Mouse (Mus musculus) myocyte (in vitro differentiated cells): ENCODE measurements around the gene Atp8a1. TPM values are rescaled to one million over a fixed set of nuclear protein-coding genes. Genes with fewer than 3 reads are reported as not detected.

ENCODE experiments used
- H3K27me3 ChIP-seq: one replicate; pipeline ENCODE4 v1.6.1; 2011; ENCODE audit not compliant: control insufficient read depth, insufficient read depth, insufficient read length
- H3K36me3 ChIP-seq: one replicate; pipeline ENCODE4 v1.6.1; 2011; ENCODE audit not compliant: control insufficient read depth, insufficient read depth
- H3K4me2 ChIP-seq: one replicate; pipeline ENCODE4 v1.6.1; 2011; ENCODE audit warnings: low read depth, control low read depth
- H3K4me3 ChIP-seq: one replicate; pipeline ENCODE4 v1.5.1; 2011; ENCODE audit warnings: mild to moderate bottlenecking, control low read depth, moderate library complexity
- H3K79me2 ChIP-seq: one replicate; pipeline ENCODE4 v1.6.1; 2011; ENCODE audit not compliant: control insufficient read depth, insufficient read depth
- H3ac ChIP-seq: one replicate; pipeline ENCODE4 v1.6.1; 2011; ENCODE audit not compliant: control insufficient read depth, insufficient read length
- CEBPB ChIP-seq: IDR thresholded peaks from 2 replicates; pipeline ENCODE4 v1.6.1; 2011; ENCODE audit warnings: mild to moderate bottlenecking, moderate library complexity; ENCODE audit not compliant: poor library complexity, insufficient read depth, severe bottlenecking
- E2F4 ChIP-seq: IDR thresholded peaks from one replicate; pipeline ENCODE4 v1.6.1; 2011; ENCODE audit warnings: mild to moderate bottlenecking, control low read depth, moderate library complexity; ENCODE audit not compliant: insufficient read depth
- MAX ChIP-seq: IDR thresholded peaks from one replicate; pipeline ENCODE4 v1.6.1; 2011; ENCODE audit warnings: low read depth, mild to moderate bottlenecking, control low read depth
- MYOD1 ChIP-seq, 3 experiments: IDR thresholded peaks; one replicate each; pipeline ENCODE4 v1.6.1; 2011; ENCODE audit warnings: control low read depth in 2 of 3, low read depth in 2 of 3, mild to moderate bottlenecking in 2 of 3, moderate library complexity in 1 of 3; ENCODE audit not compliant: insufficient read length in 2 of 3, control insufficient read depth in 1 of 3
- MYOG ChIP-seq, 3 experiments: IDR thresholded peaks; one replicate each; pipeline ENCODE4 v1.6.1; 2011; ENCODE audit warnings: control low read depth in 2 of 3, low read depth in 2 of 3, mild to moderate bottlenecking in 2 of 3; ENCODE audit not compliant: insufficient read length in 2 of 3, control insufficient read depth in 1 of 3, insufficient read depth in 1 of 3
- POLR2A ChIP-seq: IDR thresholded peaks from one replicate; pipeline ENCODE4 v1.6.1; 2011; ENCODE audit warnings: low read depth, mild to moderate bottlenecking, control low read depth, moderate library complexity; ENCODE audit not compliant: insufficient read length
- POLR2AphosphoS2 ChIP-seq: IDR thresholded peaks from one replicate; pipeline ENCODE4 v1.6.1; 2011; ENCODE audit warnings: low read depth, control low read depth; ENCODE audit not compliant: insufficient read length
- REST ChIP-seq: IDR thresholded peaks from one replicate; pipeline ENCODE4 v1.6.1; 2011; ENCODE audit warnings: mild to moderate bottlenecking, control low read depth, moderate library complexity; ENCODE audit not compliant: insufficient read depth, insufficient read length
- SRF ChIP-seq: IDR thresholded peaks from one replicate; pipeline ENCODE4 v1.6.1; 2011; ENCODE audit warnings: low read depth; ENCODE audit not compliant: control insufficient read depth, insufficient read length
- TCF12 ChIP-seq: IDR thresholded peaks from one replicate; pipeline ENCODE4 v1.6.1; 2011; ENCODE audit warnings: mild to moderate bottlenecking, control low read depth; ENCODE audit not compliant: poor library complexity, insufficient read depth, severe bottlenecking
- TCF3 ChIP-seq: IDR thresholded peaks from one replicate; pipeline ENCODE4 v1.6.1; 2011; ENCODE audit warnings: low read depth, control low read depth; ENCODE audit not compliant: insufficient read length
- USF1 ChIP-seq: IDR thresholded peaks from one replicate; pipeline ENCODE4 v1.6.1; 2011; ENCODE audit warnings: low read depth, mild to moderate bottlenecking, control low read depth, moderate library complexity
- polyA plus RNA-seq: library from polyadenylated mRNA; unstranded; fragments of >200 nt; fragmentation: generic; extraction: Trizol; gene quantifications from one replicate; pipeline ENCODE4 v1.2.1, GENCODE M21; 2012; ENCODE audit warnings: missing spikeins

Atp8a1 gene
- polyA plus RNA-seq, 1 experiment: 0.02 TPM

DNA sequence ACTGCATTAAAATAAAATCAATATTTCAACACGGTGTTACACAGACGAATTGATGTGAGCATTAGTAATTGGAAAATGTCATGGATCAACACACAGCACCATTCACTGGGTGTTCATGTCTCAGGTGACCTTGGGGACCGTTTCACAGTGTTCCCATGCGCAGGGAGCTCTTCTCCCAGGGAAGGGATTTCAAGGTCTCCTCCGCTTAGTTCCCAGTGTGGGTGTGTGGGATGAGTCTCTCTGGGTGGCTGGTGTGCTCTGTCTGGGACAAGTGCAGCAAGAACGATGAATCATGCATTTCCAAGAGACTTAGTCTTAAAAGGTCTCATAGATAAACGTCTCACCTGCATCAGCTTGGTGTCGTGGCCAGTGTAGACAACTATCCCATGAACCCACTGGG is 78.5 kb downstream of the Atp8a1 start:
- no peak overlapping the region for H3K4me2 ChIP-seq
- no peak overlapping the region for H3K4me3 ChIP-seq
- H3K79me2 ChIP-seq: no peaks in the 10 kb centered on the region
- TF ChIP-seq MAX: no peak
- TF ChIP-seq REST: no peak
- TF ChIP-seq POLR2AphosphoS2: no peak
- H3K27me3 ChIP-seq: no peaks in the 10 kb centered on the region
- no peak overlapping the region for H3ac ChIP-seq
- H3K36me3 ChIP-seq: no peaks in the 10 kb centered on the region

DNA sequence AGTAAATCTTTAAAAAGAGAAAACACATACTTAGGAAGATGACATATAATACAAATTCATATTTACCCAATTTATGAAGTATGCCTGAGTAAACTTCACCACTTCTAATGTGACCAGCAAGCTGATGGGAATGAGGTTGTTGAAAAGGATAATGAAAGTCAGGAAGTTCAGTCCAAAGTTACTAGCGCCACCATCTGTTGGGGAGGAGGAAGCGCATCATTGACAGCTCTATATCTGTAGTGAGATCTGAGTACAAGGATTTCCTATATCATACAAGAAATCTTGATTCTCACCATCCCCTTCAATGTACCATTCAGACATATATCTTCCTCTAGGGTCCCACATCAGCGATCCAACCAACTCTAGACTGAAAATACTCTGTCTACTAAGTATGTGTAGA is 82.4 kb downstream of the Atp8a1 start:
- TF ChIP-seq E2F4: no peak
- no peak for TF ChIP-seq MAX
- no peak for TF ChIP-seq TCF3
- no peak for TF ChIP-seq MYOG (IDR thresholded peaks at IDR 0.05; ENCODE audit: control insufficient read depth in 1 of 3, insufficient read depth in 1 of 3, insufficient read length in 2 of 3, low read depth in 2 of 3)
- TF ChIP-seq CEBPB: no peak
- no peak for TF ChIP-seq POLR2AphosphoS2
- TF ChIP-seq USF1: no peak
- no peak for TF ChIP-seq POLR2A
- no peak for TF ChIP-seq SRF
- TF ChIP-seq MYOD1 (IDR thresholded peaks at IDR 0.05; ENCODE audit: control insufficient read depth in 1 of 3, insufficient read length in 2 of 3, low read depth in 2 of 3): no peak
- TF ChIP-seq REST: no peak
- no peak for TF ChIP-seq TCF12
- Histone ChIP-seq H3K79me2 (no peaks in the 10 kb centered on the region), H3K4me2 (no peak overlapping the region), H3ac (no peak overlapping the region), H3K4me3 (no peak overlapping the region), H3K36me3 (no peaks in the 10 kb centered on the region), H3K27me3 (no peaks in the 10 kb centered on the region)

DNA sequence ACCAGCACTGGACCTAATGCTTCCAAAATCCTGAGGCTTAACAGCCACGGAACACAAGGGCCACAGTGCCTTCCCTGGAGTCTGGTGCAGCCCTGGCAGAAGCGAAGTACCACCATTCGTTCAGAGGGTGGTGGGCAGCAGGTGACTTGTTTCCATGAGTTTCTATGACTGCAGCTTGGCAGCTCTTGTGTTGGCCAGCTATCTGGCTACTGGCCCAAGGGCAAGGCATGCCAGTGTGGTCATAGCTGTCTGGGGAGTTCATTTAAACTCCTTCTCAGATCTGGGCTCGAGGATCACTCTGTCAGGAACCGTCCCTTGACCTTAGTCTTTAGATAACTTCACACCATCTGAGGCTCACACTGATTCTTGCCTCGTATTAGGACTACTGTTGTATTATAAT is 89.1 kb downstream of the Atp8a1 start:
- Histone ChIP-seq H3K36me3 (no peaks in the 10 kb centered on the region), H3K4me2 (no peak overlapping the region), H3K79me2 (no peaks in the 10 kb centered on the region), H3ac (no peak overlapping the region), H3K4me3 (no peak overlapping the region), H3K27me3 (no peaks in the 10 kb centered on the region)
- TF ChIP-seq MYOG (IDR thresholded peaks at IDR 0.05; ENCODE audit: control insufficient read depth in 1 of 3, insufficient read depth in 1 of 3, insufficient read length in 2 of 3, low read depth in 2 of 3): no peak
- TF ChIP-seq USF1: no peak
- TF ChIP-seq E2F4: no peak
- no peak for TF ChIP-seq MAX
- no peak for TF ChIP-seq POLR2AphosphoS2
- no peak for TF ChIP-seq SRF
- no peak for TF ChIP-seq TCF12
- TF ChIP-seq CEBPB: no peak
- no peak for TF ChIP-seq POLR2A
- no peak for TF ChIP-seq MYOD1 (IDR thresholded peaks at IDR 0.05; ENCODE audit: control insufficient read depth in 1 of 3, insufficient read length in 2 of 3, low read depth in 2 of 3)
- TF ChIP-seq REST: no peak
- TF ChIP-seq TCF3: no peak

DNA sequence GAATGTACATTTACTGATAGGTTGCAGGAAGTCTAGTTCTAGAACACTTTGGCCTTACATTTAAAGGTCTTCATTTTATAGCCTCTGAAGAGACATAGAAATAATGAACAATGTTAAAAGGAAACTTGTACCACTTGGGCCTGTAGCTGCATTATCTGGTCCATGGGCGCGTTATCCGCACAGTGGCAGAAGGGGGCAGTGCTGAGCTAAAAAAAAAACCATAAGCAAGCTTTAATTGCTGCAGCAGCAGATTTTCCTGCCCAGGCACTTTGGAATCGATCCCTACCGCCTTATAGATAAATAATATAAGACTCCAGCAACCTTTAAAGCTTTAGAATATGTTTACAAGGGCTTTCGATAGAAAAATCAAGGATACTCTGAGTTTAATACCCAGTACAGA is 91.1 kb downstream of the Atp8a1 start:
- no peaks in the 10 kb centered on the region for H3K36me3 ChIP-seq
- H3K4me2 ChIP-seq: no peak overlapping the region
- no peak overlapping the region for H3ac ChIP-seq
- no peak overlapping the region for H3K4me3 ChIP-seq
- TF ChIP-seq USF1 (no peak), E2F4 (no peak), CEBPB (no peak), TCF12 (no peak), MYOG (IDR thresholded peaks at IDR 0.05; ENCODE audit: control insufficient read depth in 1 of 3, insufficient read depth in 1 of 3, insufficient read length in 2 of 3, low read depth in 2 of 3) (no peak), MAX (no peak)
- H3K27me3 ChIP-seq: no peaks in the 10 kb centered on the region
- H3K79me2 ChIP-seq: no peaks in the 10 kb centered on the region

DNA sequence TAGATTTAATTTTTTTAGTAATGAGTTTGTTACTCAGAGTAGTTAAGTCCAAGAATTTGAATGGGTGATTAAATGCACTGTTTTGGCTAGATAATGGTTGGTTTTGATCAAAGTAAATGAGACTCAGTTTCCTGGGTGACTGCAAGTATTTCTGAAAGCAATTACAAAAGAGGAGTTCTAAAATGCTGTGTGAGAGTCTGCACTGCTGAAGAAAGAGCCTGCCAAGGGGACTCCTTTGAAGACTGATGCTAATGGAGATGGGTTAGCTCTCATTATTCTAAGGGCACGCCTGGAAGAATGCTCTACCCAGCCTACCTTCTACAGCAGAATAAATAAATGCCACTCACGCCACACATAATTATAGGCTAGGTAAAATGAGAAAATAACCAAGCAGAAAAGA is 94.2 kb downstream of the Atp8a1 start:
- H3K4me3 ChIP-seq: no peak overlapping the region
- no peaks in the 10 kb centered on the region for H3K36me3 ChIP-seq
- TF ChIP-seq POLR2A: no peak
- TF ChIP-seq SRF: no peak
- TF ChIP-seq CEBPB: no peak
- TF ChIP-seq TCF12: no peak
- no peak for TF ChIP-seq POLR2AphosphoS2
- no peak for TF ChIP-seq MAX
- TF ChIP-seq TCF3: no peak
- TF ChIP-seq USF1: no peak
- H3ac ChIP-seq: no peak overlapping the region
- no peaks in the 10 kb centered on the region for H3K79me2 ChIP-seq
- no peak overlapping the region for H3K4me2 ChIP-seq
- H3K27me3 ChIP-seq: no peaks in the 10 kb centered on the region

DNA sequence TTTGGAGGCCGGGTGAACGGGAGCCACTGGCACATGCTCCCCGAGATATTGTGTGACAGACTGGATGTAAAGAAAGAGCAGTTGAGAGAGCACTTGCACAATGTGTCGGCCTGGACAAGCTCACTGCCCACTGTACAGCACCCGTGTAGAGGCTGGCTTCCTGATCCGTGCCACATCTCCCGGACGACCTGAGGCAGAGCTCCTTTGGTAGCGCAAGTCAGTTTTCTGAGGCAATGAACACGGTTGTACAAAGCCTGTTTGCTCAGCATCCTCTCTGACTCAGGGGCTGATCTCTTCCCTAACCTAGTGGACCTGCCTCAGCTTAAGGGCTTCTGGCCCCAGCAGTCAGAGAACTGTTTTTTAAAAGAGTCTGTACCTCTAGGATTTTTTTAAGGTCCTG is 94.6 kb downstream of the Atp8a1 start:
- no peaks in the 10 kb centered on the region for H3K36me3 ChIP-seq
- no peaks in the 10 kb centered on the region for H3K79me2 ChIP-seq
- H3K27me3 ChIP-seq: no peaks in the 10 kb centered on the region
- H3K4me2 ChIP-seq: no peak overlapping the region
- no peak for TF ChIP-seq MYOG (IDR thresholded peaks at IDR 0.05; ENCODE audit: control insufficient read depth in 1 of 3, insufficient read depth in 1 of 3, insufficient read length in 2 of 3, low read depth in 2 of 3)
- no peak for TF ChIP-seq MAX
- no peak for TF ChIP-seq E2F4
- no peak overlapping the region for H3ac ChIP-seq
- no peak overlapping the region for H3K4me3 ChIP-seq
